Mouse (Mus musculus) MEL (cell line): Measurements from ENCODE around the gene Slu7. TPM values are rescaled to one million over a fixed set of nuclear protein-coding genes. Genes with fewer than 3 reads are reported as not detected.

Experiments
- DNase-seq: peaks from one replicate; pipeline ENCODE4 v3.0.0; 2011; ENCODE audit warnings: low read depth, low spot score
- H3K27ac ChIP-seq: 2 replicates; pipeline ENCODE4 v1.5.1; 2012; ENCODE audit warnings: low read depth, mild to moderate bottlenecking, control low read depth, low read length, moderate library complexity; ENCODE audit not compliant: control insufficient read depth
- H3K27me3 ChIP-seq, 2 experiments: fragments of 150-350 bp in 1 of 2; sonication (generic) in 1 of 2; 2 replicates each; pipeline ENCODE4 v1.6.1; 2012; ENCODE audit warnings: low read length in 2 of 2, mild to moderate bottlenecking in 2 of 2, improper control_type of control experiment in 1 of 2, moderate library complexity in 1 of 2; ENCODE audit not compliant: insufficient read depth in 2 of 2, control insufficient read depth in 1 of 2
- H3K36me3 ChIP-seq, 2 experiments: 2 replicates each; pipeline ENCODE4 v1.6.1; 2012 to 2014; ENCODE audit warnings: low read length in 2 of 2, improper control_type of control experiment in 1 of 2, inconsistent platforms in 1 of 2, mild to moderate bottlenecking in 1 of 2; ENCODE audit not compliant: insufficient read depth in 2 of 2, control insufficient read depth in 1 of 2
- H3K4me1 ChIP-seq, 2 experiments: fragments of 150-350 bp in 1 of 2; sonication (generic) in 1 of 2; 2 replicates each; pipeline ENCODE4 v1.6.1; 2012; ENCODE audit warnings: low read length in 2 of 2, improper control_type of control experiment in 1 of 2, mild to moderate bottlenecking in 1 of 2; ENCODE audit not compliant: insufficient read depth in 2 of 2, control insufficient read depth in 1 of 2
- H3K4me3 ChIP-seq, 2 experiments: fragments of 150-350 bp in 1 of 2; sonication (generic) in 1 of 2; 2 replicates each; pipeline ENCODE4 v1.5.1; 2012; ENCODE audit warnings: low read depth in 2 of 2, low read length in 2 of 2, mild to moderate bottlenecking in 2 of 2, moderate library complexity in 2 of 2, control low read depth in 1 of 2, improper control_type of control experiment in 1 of 2; ENCODE audit not compliant: control insufficient read depth in 1 of 2, insufficient read depth in 1 of 2
- H3K79me2 ChIP-seq: 2 replicates; pipeline ENCODE4 v1.6.1; 2012; ENCODE audit warnings: mild to moderate bottlenecking, low read length, moderate library complexity; ENCODE audit not compliant: control insufficient read depth, poor library complexity, insufficient read depth
- H3K9ac ChIP-seq: 2 replicates; pipeline ENCODE4 v1.6.1; 2012; ENCODE audit warnings: low read depth, mild to moderate bottlenecking, control low read depth, low read length, moderate library complexity; ENCODE audit not compliant: control insufficient read depth, poor library complexity, severe bottlenecking
- H3K9me3 ChIP-seq: fragments of 150-350 bp; sonication (generic); replicated peaks from 2 replicates; pipeline ENCODE4 v1.6.1; 2012; ENCODE audit warnings: mild to moderate bottlenecking, low read length, improper control_type of control experiment, moderate library complexity; ENCODE audit not compliant: insufficient read depth
- BHLHE40 ChIP-seq: IDR thresholded peaks from 2 replicates; pipeline ENCODE4 v1.6.1; 2012; ENCODE audit warnings: low read depth, mild to moderate bottlenecking, inconsistent platforms, low read length, improper control_type of control experiment, borderline replicate concordance
- CHD2 ChIP-seq: IDR thresholded peaks from 2 replicates; pipeline ENCODE4 v1.6.1; 2011; ENCODE audit warnings: low read length, improper control_type of control experiment
- CTCF ChIP-seq, 3 experiments: IDR thresholded peaks in 2 of 3; conservative IDR thresholded peaks in 1 of 3; 2 replicates each; pipeline ENCODE4 v1.5.1; 2011 to 2012; ENCODE audit warnings: low read length in 3 of 3, low read depth in 2 of 3, mild to moderate bottlenecking in 2 of 3, improper control_type of control experiment in 1 of 3, inconsistent platforms in 1 of 3, mixed read lengths in 1 of 3, moderate library complexity in 1 of 3; ENCODE audit not compliant: control insufficient read depth in 1 of 3, insufficient read depth in 1 of 3, poor library complexity in 1 of 3, severe bottlenecking in 1 of 3
- E2F4 ChIP-seq: IDR thresholded peaks from 2 replicates; pipeline ENCODE4 v1.6.1; 2011; ENCODE audit warnings: low read depth, low read length, improper control_type of control experiment, borderline replicate concordance
- ELF1 ChIP-seq: IDR thresholded peaks from 2 replicates; pipeline ENCODE4 v1.6.1; 2014; ENCODE audit warnings: low read depth, mild to moderate bottlenecking, inconsistent platforms, low read length, improper control_type of control experiment, moderate library complexity
- EP300 ChIP-seq, 2 experiments: IDR thresholded peaks; 2 replicates each; pipeline ENCODE4 v1.6.1; 2011; ENCODE audit warnings: improper control_type of control experiment in 2 of 2, low read length in 2 of 2, low read depth in 1 of 2, mild to moderate bottlenecking in 1 of 2
- ETS1 ChIP-seq: IDR thresholded peaks from 2 replicates; pipeline ENCODE4 v1.6.1; 2012; ENCODE audit warnings: low read depth, mild to moderate bottlenecking, inconsistent platforms, low read length, improper control_type of control experiment, moderate library complexity
- GATA1 ChIP-seq: IDR thresholded peaks from 2 replicates; pipeline ENCODE4 v1.6.1; 2011; ENCODE audit warnings: low read depth, low read length, improper control_type of control experiment
- JUND ChIP-seq: IDR thresholded peaks from 2 replicates; pipeline ENCODE4 v1.6.1; 2011; ENCODE audit warnings: low read depth, mild to moderate bottlenecking, improper control_type of control experiment, low read length
- KAT2A ChIP-seq: conservative IDR thresholded peaks from 2 replicates; pipeline ENCODE4 v1.6.1; 2012; ENCODE audit warnings: low read depth, low read length, improper control_type of control experiment, inconsistent platforms
- MAFK ChIP-seq: IDR thresholded peaks from 2 replicates; pipeline ENCODE4 v1.6.1; 2011; ENCODE audit warnings: low read depth, mild to moderate bottlenecking, low read length, improper control_type of control experiment, borderline replicate concordance
- MXI1 ChIP-seq: IDR thresholded peaks from 2 replicates; pipeline ENCODE4 v1.6.1; 2011; ENCODE audit warnings: mild to moderate bottlenecking, low read depth, low read length, improper control_type of control experiment
- MYB ChIP-seq: IDR thresholded peaks from 2 replicates; pipeline ENCODE4 v1.6.1; 2011; ENCODE audit warnings: mild to moderate bottlenecking, low read depth, low read length, improper control_type of control experiment
- MYC ChIP-seq: IDR thresholded peaks from 2 replicates; pipeline ENCODE4 v1.6.1; 2011; ENCODE audit warnings: low read depth, mild to moderate bottlenecking, low read length, improper control_type of control experiment, moderate library complexity
- NELFE ChIP-seq: IDR thresholded peaks from 2 replicates; pipeline ENCODE4 v1.6.1; 2011; ENCODE audit warnings: low read depth, low read length, improper control_type of control experiment
- NRF1 ChIP-seq: IDR thresholded peaks from 2 replicates; pipeline ENCODE4 v1.6.1; 2014; ENCODE audit warnings: low read depth, mild to moderate bottlenecking, inconsistent platforms, low read length, improper control_type of control experiment, moderate library complexity; ENCODE audit not compliant: poor library complexity, insufficient read depth, severe bottlenecking
- POLR2A ChIP-seq, 2 experiments: IDR thresholded peaks; 2 replicates each; pipeline ENCODE4 v1.6.1; 2011 to 2012; ENCODE audit warnings: low read length in 2 of 2, mild to moderate bottlenecking in 2 of 2, control low read depth in 1 of 2, improper control_type of control experiment in 1 of 2, low read depth in 1 of 2, moderate library complexity in 1 of 2; ENCODE audit not compliant: control insufficient read depth in 1 of 2, insufficient read depth in 1 of 2, poor library complexity in 1 of 2
- POLR2AphosphoS2 ChIP-seq: IDR thresholded peaks from 2 replicates; pipeline ENCODE4 v1.6.1; 2011; ENCODE audit warnings: low read length, improper control_type of control experiment
- POLR2AphosphoS5 ChIP-seq: IDR thresholded peaks from 2 replicates; pipeline ENCODE4 v1.6.1; 2012; ENCODE audit warnings: low read depth, borderline replicate concordance, mild to moderate bottlenecking, inconsistent platforms, low read length, moderate library complexity, mixed read lengths
- RCOR1 ChIP-seq: IDR thresholded peaks from 2 replicates; pipeline ENCODE4 v1.6.1; 2012; ENCODE audit warnings: low read depth, mild to moderate bottlenecking, inconsistent platforms, low read length, improper control_type of control experiment
- TAL1 ChIP-seq: IDR thresholded peaks from 2 replicates; pipeline ENCODE4 v1.6.1; 2012; ENCODE audit warnings: mild to moderate bottlenecking, inconsistent platforms, low read length, moderate library complexity, mixed read lengths
- TBP ChIP-seq: IDR thresholded peaks from 2 replicates; pipeline ENCODE4 v1.8.0; 2011; ENCODE audit warnings: low read depth, low read length, improper control_type of control experiment
- TCF12 ChIP-seq: IDR thresholded peaks from 2 replicates; pipeline ENCODE4 v1.6.1; 2014; ENCODE audit warnings: low read depth, mild to moderate bottlenecking, inconsistent platforms, low read length, improper control_type of control experiment, moderate library complexity
- UBTF ChIP-seq: IDR thresholded peaks from 2 replicates; pipeline ENCODE4 v1.6.1; 2012; ENCODE audit warnings: low read depth, mild to moderate bottlenecking, inconsistent platforms, low read length, improper control_type of control experiment, moderate library complexity, borderline replicate concordance; ENCODE audit not compliant: insufficient read depth
- ZKSCAN1 ChIP-seq: IDR thresholded peaks from 2 replicates; pipeline ENCODE4 v1.6.1; 2012; ENCODE audit warnings: low read depth, mild to moderate bottlenecking, inconsistent platforms, low read length, improper control_type of control experiment, moderate library complexity
- ZMIZ1 ChIP-seq: IDR thresholded peaks from 2 replicates; pipeline ENCODE4 v1.6.1; 2012; ENCODE audit warnings: low read depth, mild to moderate bottlenecking, inconsistent platforms, low read length, improper control_type of control experiment, moderate library complexity
- ZNF384 ChIP-seq: IDR thresholded peaks from 2 replicates; pipeline ENCODE4 v1.6.1; 2012; ENCODE audit warnings: low read depth, mild to moderate bottlenecking, inconsistent platforms, low read length, improper control_type of control experiment
- polyA plus RNA-seq, 2 experiments: library from polyadenylated mRNA; stranded (reverse) in 1 of 2; unstranded in 1 of 2; fragments of >175 nt in 1 of 2; fragments of >200 nt in 1 of 2; gene quantifications; 2 replicates each; pipeline versions ENCODE4 v1.2.1 to v1.2.4; 2012; ENCODE audit warnings: low replicate concordance in 2 of 2, low read depth in 1 of 2; ENCODE audit not compliant: insufficient read length in 2 of 2, insufficient read depth in 1 of 2, missing spikeins in 1 of 2
- total RNA-seq: library from RNA; depleted of rRNA; stranded (reverse); fragments of 300-350 nt; gene quantifications from 2 replicates; pipeline ENCODE4 v1.2.3, GENCODE M21; 2012

Gene Slu7
- total and polyA plus RNA-seq, 3 experiments = 41.6 to 149 (median 46.0) TPM

DNA sequence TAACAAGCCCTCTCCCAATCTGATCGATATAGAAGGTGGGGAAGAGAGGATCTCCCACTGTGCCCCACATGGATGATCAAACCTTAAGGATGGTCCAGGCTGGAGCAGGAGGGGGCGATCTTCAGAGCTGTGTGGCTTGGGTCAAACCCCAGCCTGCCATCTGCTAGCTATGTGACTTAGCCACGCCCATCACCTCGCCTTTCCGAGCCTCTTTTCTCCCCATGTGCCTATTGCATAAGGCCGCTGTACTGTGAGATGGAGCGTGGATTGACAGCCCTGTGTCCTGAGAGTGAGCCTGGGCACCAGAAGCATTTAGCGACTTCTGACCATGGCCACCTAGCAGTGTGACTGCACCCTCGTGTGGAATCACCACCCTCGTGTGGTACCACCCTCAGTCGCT is 51.1 kb downstream of the Slu7 start:
- no peak for DNase-seq
- Histone ChIP-seq H3K36me3 (no peaks in the 10 kb centered on the region), H3K9ac (no peak overlapping the region), H3K4me3 (no peak overlapping the region), H3K9me3 (no peaks in the 10 kb centered on the region), H3K79me2 (no peaks in the 10 kb centered on the region), H3K27ac (no peak overlapping the region), H3K27me3 (peaks cover 2 to 20% of the 10 kb centered on the region in 2 experiments; a peak in 3 of 4 replicates), H3K4me1 (no peaks in the 10 kb centered on the region)
- TF ChIP-seq POLR2AphosphoS2 (no peak), UBTF (no peak), EP300 (IDR thresholded peaks at IDR 0.05; ENCODE audit: low read depth in 1 of 2, low read length in 2 of 2) (no peak), TAL1 (no peak), MAFK (no peak), ETS1 (no peak), MYC (no peak), RCOR1 (no peak), CHD2 (no peak), GATA1 (no peak), POLR2A (IDR thresholded peaks at IDR 0.05; ENCODE audit: control insufficient read depth in 1 of 2, insufficient read depth in 1 of 2, low read depth in 1 of 2, low read length in 2 of 2, poor library complexity in 1 of 2) (no peak)

DNA sequence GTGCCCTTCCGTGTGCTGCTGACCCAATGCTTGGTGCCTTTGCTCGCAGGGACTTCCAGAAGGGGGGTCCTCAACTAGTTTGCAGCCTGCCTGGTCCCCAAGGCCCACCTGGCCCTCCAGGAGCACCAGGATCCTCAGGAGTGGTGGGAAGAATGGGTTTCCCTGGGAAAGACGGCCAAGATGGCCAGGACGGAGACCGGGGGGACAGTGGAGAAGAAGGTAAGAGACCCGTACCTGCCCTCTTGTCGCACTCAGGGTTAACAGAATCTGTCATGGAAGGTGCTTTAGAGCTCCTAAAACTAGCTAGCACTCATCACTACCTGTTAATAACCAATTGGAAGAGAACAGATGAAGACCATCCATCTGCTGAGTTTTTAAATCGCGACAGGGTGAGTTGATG is 52.3 kb downstream of the Slu7 start:
- Histone ChIP-seq H3K9me3 (no peaks in the 10 kb centered on the region), H3K9ac (no peak overlapping the region), H3K27me3 (peaks cover 2 to 19% of the 10 kb centered on the region in 2 experiments; a peak in 3 of 4 replicates), H3K27ac (no peak overlapping the region), H3K4me1 (no peaks in the 10 kb centered on the region), H3K4me3 (no peak overlapping the region), H3K79me2 (no peaks in the 10 kb centered on the region), H3K36me3 (no peaks in the 10 kb centered on the region)
- TF ChIP-seq MXI1 (no peak), POLR2AphosphoS5 (no peak), TCF12 (no peak)
- DNase-seq = no peak

DNA sequence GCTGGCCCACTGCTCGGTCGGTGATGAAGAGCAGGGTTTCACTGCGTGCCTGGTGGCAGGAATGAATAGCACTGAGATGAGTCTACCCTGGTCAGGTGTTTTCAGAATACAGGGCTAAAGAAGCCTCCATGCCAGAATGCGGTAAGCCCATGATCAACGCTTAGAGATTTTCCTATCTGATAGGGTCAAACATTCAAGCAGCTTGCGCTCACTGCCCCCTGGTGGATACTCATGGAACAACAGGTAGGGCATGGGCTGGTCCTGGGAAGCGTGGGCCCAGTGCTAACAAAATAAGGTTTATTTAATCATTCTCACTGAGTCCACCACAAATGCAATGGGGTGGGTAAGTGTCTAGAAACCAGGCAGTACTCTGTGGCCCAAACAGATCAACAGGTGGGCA is 59.1 kb downstream of the Slu7 start:
- H3K9me3 ChIP-seq = no peaks in the 10 kb centered on the region
- DNase-seq = peak; percentile 83
- H3K36me3 ChIP-seq = peaks cover 0 to 7% of the 10 kb centered on the region in 2 experiments; a peak in 2 of 4 replicates
- H3K9ac ChIP-seq = no peak overlapping the region
- no peak overlapping the region for H3K4me3 ChIP-seq
- H3K27ac ChIP-seq = no peak overlapping the region
- H3K27me3 ChIP-seq = peaks cover 0 to 1% of the 10 kb centered on the region in 2 experiments; a peak in 1 of 4 replicates
- peaks cover 2 to 12% of the 10 kb centered on the region in 2 experiments for H3K4me1 ChIP-seq
- no peaks in the 10 kb centered on the region for H3K79me2 ChIP-seq
- TF ChIP-seq ELF1 (no peak), ZNF384 (no peak), TBP (no peak), NRF1 (no peak), CTCF (IDR thresholded peaks at IDR 0.05 in 2 of 3, conservative IDR thresholded peaks at IDR 0.05 in 1 of 3; ENCODE audit: control insufficient read depth in 1 of 3, insufficient read depth in 1 of 3, low read depth in 2 of 3, low read length in 3 of 3, poor library complexity in 1 of 3, severe bottlenecking in 1 of 3) (peak; percentile 92 to 96 (median 95)), EP300 (IDR thresholded peaks at IDR 0.05; ENCODE audit: low read depth in 1 of 2, low read length in 2 of 2) (0 out of 4 replicates have a peak, but pooled peaks of 1 of the 2 experiments have one; percentile 18), POLR2AphosphoS5 (no peak), ZKSCAN1 (no peak), E2F4 (no peak), ZMIZ1 (no peak), NELFE (no peak), BHLHE40 (0 out of 2 replicates have a peak, but pooled peaks have one; percentile 9), MYC (no peak), KAT2A (no peak), MAFK (no peak), JUND (no peak), MXI1 (no peak), MYB (no peak)
